Mouse (Mus musculus) adrenal gland, adult 2 months (tissue): ENCODE measurements around the gene Bin2. TPM values are rescaled to one million over a fixed set of nuclear protein-coding genes. Genes with fewer than 3 reads are reported as not detected.
"Not testable (repeated sequence)": the region's sequence is repeated elsewhere in the genome, so short reads cannot be mapped to it uniquely, and the experiment has no call there.

ENCODE experiments used
- DNase-seq: peaks from one replicate; pipeline ENCODE4 v3.0.0; 2021
- microRNA-seq, 2 experiments: library from miRNA; unstranded; fragments of <30 nt; microRNA quantifications; one replicate each; pipeline ENCODE4 v1.2.0; 2021
- polyA plus RNA-seq: library from polyadenylated mRNA; depleted of rRNA; stranded (reverse); fragments of >200 nt; gene quantifications from 2 replicates; pipeline ENCODE4 v1.2.3, GENCODE M21; 2012; rRNA removed
- total RNA-seq, 2 experiments: library from RNA; stranded (reverse); gene quantifications; 2 replicates each; pipeline ENCODE4 v1.2.3; 2021

Gene Bin2
- total and polyA plus RNA-seq, 3 experiments, result 3.1 to 4.2 (median 3.7) TPM

- DNase-seq, result no peak
Observed at GRCm38 (mm10) chr15:100616221-100616620, 53.1 kb downstream of the Bin2 start.

GRCm38 (mm10) chr15:100615825-100616220, 53.5 kb downstream of the Bin2 start:
- DNase-seq, result peak; percentile 93

GRCm38 (mm10) chr15:100614996-100615824, 54.1 kb downstream of the Bin2 start, which contains the start of gene Dazap2:
TSS of gene Dazap2 (plus strand) at chr15:100615349.
- peak; percentile 99 for DNase-seq

- no peak for DNase-seq
Observed at GRCm38 (mm10) chr15:100614218-100614995, 54.9 kb downstream of the Bin2 start.

- peak; percentile 86 for DNase-seq
Observed at GRCm38 (mm10) chr15:100613584-100613983, 55.8 kb downstream of the Bin2 start.

GRCm38 (mm10) chr15:100612432-100612831, 56.9 kb downstream of the Bin2 start:
- no peak for DNase-seq

- DNase-seq, result no peak
Observed at GRCm38 (mm10) chr15:100611951-100612350, 57.4 kb downstream of the Bin2 start.

- not testable (repeated sequence) for DNase-seq
Observed at GRCm38 (mm10) chr15:100606677-100607076, 62.7 kb downstream of the Bin2 start.

- DNase-seq, result no peak
Observed at GRCm38 (mm10) chr15:100601669-100602068, 67.7 kb downstream of the Bin2 start.

- no peak for DNase-seq
Observed at GRCm38 (mm10) chr15:100600696-100601272, 68.6 kb downstream of the Bin2 start.

GRCm38 (mm10) chr15:100600047-100600695, 69.2 kb downstream of the Bin2 start:
- DNase-seq, result peak; percentile 87

GRCm38 (mm10) chr15:100599276-100600046, 69.9 kb downstream of the Bin2 start, which contains the start of gene Pou6f1:
TSS of gene Pou6f1 (minus strand) at chr15:100599984.
- peak; percentile 74 for DNase-seq

GRCm38 (mm10) chr15:100598883-100599275, 70.5 kb downstream of the Bin2 start:
- DNase-seq, result peak; percentile 68

GRCm38 (mm10) chr15:100598287-100598882, 71.0 kb downstream of the Bin2 start:
- no peak for DNase-seq

- DNase-seq, result no peak
Observed at GRCm38 (mm10) chr15:100592817-100593216, 76.5 kb downstream of the Bin2 start.

Small RNA genes lying within 50 kb of the gene (microRNA-seq; reads per million reads assigned to microRNA genes)
- 0 reads per million in 2 experiments for gene Mir6961

Other genes with a start within 250 kb of the Bin2 start
- gene Gm5475, start 247.4 kb downstream of the Bin2 start, total RNA-seq, result not detected
- 0.06 and 0.19 TPM in 2 replicates for gene Gm5475, start 247.4 kb downstream of the Bin2 start, polyA plus RNA-seq
- gene Slc11a2, start 244.5 kb downstream of the Bin2 start, total RNA-seq, result 100 to 1,000 TPM; 116 to 132 TPM
- 55.2 and 65.0 TPM in 2 replicates for gene Slc11a2, start 244.5 kb downstream of the Bin2 start, polyA plus RNA-seq
- 100 to 1,000 TPM; 172 to 181 TPM for gene Letmd1, start 200.5 kb downstream of the Bin2 start, total RNA-seq
- 118 and 132 TPM in 2 replicates for gene Letmd1, start 200.5 kb downstream of the Bin2 start, polyA plus RNA-seq
- gene Csrnp2, start 174.1 kb downstream of the Bin2 start, total RNA-seq, result 1 to 10 TPM; 5.6 to 5.8 TPM
- 4.2 and 4.3 TPM in 2 replicates for gene Csrnp2, start 174.1 kb downstream of the Bin2 start, polyA plus RNA-seq
- 10 to 100 TPM; 14.2 to 25.1 TPM for gene Tfcp2, start 117.5 kb downstream of the Bin2 start, total RNA-seq
- gene Tfcp2, start 117.5 kb downstream of the Bin2 start, polyA plus RNA-seq, result 24.5 and 24.8 TPM in 2 replicates
- gene Pou6f1, start 69.6 kb downstream of the Bin2 start, total RNA-seq, result 10 to 100 TPM; 14.4 to 18.3 TPM
- 25.1 and 32.5 TPM in 2 replicates for gene Pou6f1, start 69.6 kb downstream of the Bin2 start, polyA plus RNA-seq
- gene Dazap2, start 54.2 kb downstream of the Bin2 start, total RNA-seq, result 100 to 1,000 TPM; 211 to 277 TPM
- gene Dazap2, start 54.2 kb downstream of the Bin2 start, polyA plus RNA-seq, result 887 and 1,091 TPM in 2 replicates
- 10 to 100 TPM; 41.7 to 44.2 TPM for gene Smagp, start 32.6 kb downstream of the Bin2 start, total RNA-seq
- 35.1 and 40.6 TPM in 2 replicates for gene Smagp, start 32.6 kb downstream of the Bin2 start, polyA plus RNA-seq
- 10 to 100 TPM; 54.0 to 86.4 TPM for gene Cela1, start 18.4 kb upstream of the Bin2 start, total RNA-seq
- gene Cela1, start 18.4 kb upstream of the Bin2 start, polyA plus RNA-seq, result 83.5 and 83.8 TPM in 2 replicates
- 1 to 10 TPM; 5.1 to 7.6 TPM for gene Galnt6, start 59.8 kb upstream of the Bin2 start, total RNA-seq
- gene Galnt6, start 59.8 kb upstream of the Bin2 start, polyA plus RNA-seq, result 1.2 and 1.3 TPM in 2 replicates
- gene Slc4a8, start 92.2 kb upstream of the Bin2 start, total RNA-seq, result 1 to 10 TPM; 5.0 to 7.5 TPM
- gene Slc4a8, start 92.2 kb upstream of the Bin2 start, polyA plus RNA-seq, result 1.5 and 1.8 TPM in 2 replicates
- gene Scn8a, start 200.3 kb upstream of the Bin2 start, total RNA-seq, result 1 to 10 TPM; 2.8 to 4.6 TPM
- gene Scn8a, start 200.3 kb upstream of the Bin2 start, polyA plus RNA-seq, result 1.6 and 2.4 TPM in 2 replicates